Mouse (Mus musculus) liver, embryonic 14.5 days (tissue): ENCODE measurements around the gene Ovol1.

Source experiments
- CTCF ChIP-seq: IDR thresholded peaks from 2 replicates; pipeline ENCODE4 v1.5.1; 2016; ENCODE audit warnings: antibody characterized with exemption, low read depth, control low read depth
- EP300 ChIP-seq: IDR thresholded peaks from 2 replicates; pipeline ENCODE4 v1.6.1; 2016; ENCODE audit warnings: antibody characterized with exemption, low read depth

GRCm38 (mm10) chr19:5558169-5558568 is 2.3 kb downstream of the Ovol1 start:
- TF ChIP-seq CTCF (no peak), EP300 (no peak)
